Mouse (Mus musculus) urinary bladder, adult 18-20 months (tissue): ENCODE results near the gene Uprt.
A peak's percentile ranks its signal among the peaks of the same experiment; 100 is the strongest.

ENCODE experiments used
- DNase-seq, 2 experiments: peaks; one replicate each; pipeline ENCODE4 v3.0.0; 2022; ENCODE audit warnings: low spot score in 2 of 2, mixed read lengths in 2 of 2

The Uprt gene

DNA sequence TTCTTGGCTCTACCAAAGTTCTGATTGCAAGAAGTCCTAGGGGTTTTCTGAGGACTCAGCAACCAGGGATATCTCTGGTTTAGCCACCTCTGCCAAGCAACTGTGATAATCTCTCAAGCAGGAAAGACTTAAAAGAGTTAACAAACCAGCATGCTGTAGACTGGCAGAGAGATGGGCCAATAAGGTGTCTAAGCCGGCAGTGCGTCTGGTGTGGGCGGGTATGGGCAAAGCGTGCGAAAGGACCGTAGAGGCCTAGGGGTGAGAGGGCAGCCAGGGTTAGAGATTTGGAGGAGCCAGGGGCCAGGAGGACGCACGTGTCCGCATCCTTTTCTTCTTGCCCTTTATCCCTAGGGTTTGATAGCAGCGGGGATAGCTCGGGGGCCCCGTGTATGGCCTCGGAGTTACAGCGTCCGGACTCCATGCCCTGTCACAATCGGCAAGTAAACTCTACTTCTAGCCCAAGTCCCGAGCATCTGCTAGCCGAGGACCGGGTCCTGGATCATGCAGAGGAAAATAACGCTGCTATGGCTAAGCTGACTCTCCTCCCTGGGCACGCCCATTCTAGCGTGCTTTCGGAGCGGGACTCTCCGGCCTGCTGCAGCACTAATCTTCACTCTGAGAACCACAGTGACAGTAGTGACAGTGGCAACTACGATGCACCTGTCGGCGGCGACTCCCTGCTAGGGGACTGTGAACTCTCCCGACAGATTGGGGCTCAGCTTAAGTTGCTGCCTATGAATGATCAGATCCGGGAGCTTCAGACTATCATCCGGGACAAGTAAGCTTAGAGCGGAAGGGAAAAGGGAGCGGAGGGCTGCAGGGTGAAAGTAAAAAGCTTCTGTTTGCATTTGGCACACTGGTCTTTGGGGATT is at the start of gene Uprt:
Gene Uprt, plus strand, starts transcription at position 247 of the 872 bp plus-strand sequence.
- DNase-seq = peak; percentile 34 to 69

DNA sequence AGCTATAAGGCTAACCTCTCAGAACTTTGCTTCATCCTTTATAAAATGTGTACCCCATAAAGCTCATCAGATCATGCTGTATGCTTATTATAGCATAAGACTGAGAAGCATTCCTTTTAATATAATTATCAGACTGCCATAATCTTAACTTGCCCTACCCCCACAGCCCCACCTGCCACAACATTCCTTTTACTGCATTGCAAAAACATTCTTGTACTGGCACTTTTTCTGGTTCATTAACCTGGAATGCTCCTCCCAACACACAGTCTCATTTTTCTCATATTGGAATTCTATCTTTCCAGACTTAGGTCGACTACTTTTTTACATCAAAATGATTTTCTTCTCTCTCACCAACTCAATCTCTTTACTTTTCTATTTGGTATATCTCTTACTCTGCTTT is 49.2 kb upstream of the Uprt start:
- DNase-seq = no peak

DNA sequence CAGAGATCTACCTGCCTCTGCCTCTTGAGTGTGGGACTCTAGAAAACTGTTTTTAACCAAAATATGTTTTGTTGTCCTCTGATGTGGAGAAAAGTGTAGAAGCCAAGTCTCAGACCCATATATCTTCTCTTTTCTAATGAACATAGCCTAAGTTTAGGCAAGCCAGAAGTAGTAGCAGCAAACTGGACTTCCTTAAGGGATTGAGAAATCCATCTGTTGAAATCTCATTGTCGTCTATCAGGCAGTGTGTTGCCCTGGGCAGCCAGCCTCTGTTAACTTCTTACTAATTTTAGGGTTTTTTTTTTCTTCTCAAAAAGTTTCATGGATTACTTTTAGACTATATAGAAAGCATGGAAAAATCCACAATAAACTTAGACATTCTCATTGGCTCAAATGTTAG is 30.2 kb upstream of the Uprt start:
- DNase-seq = no peak

DNA sequence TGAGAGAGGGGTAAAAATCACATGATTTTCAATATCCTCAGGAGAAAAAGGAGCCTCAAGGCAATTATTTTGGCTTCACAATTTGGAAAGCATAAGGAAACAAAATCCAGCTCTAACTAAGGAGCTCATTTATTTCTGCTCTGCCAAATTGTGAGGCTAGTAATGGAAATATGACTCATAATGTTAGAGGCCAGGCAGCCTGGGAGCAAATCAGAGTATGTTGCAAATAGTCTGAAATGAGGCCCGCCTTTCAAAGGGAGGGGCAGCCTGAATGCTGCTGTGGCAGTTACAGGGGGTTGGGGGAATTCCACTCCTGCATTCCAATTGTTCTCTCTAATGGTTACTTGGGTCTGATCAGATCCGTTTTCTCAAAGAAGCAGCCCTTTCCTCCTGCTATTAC is 20.9 kb upstream of the Uprt start:
- DNase-seq = peak in 1 of 2 experiments; percentile 6

DNA sequence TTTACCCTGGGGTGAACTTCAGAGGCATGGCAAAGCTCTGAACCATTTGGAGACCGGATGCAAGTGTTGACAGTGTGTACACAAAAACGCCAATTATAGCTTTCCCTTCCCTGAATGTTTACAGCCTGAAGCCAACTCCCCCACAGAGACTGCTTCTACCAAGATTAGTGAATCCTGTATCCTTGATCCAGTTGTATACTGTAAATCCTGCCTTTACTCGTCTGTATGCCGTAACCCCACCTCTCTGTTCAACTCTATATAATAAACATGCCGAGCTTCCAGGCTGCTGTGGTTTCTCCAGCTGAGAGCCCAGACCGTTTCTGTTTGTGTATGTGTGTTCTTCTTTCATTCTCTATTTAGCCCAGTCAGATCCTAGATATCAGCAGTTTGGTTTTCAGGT is 18.2 kb upstream of the Uprt start:
- DNase-seq = no peak

DNA sequence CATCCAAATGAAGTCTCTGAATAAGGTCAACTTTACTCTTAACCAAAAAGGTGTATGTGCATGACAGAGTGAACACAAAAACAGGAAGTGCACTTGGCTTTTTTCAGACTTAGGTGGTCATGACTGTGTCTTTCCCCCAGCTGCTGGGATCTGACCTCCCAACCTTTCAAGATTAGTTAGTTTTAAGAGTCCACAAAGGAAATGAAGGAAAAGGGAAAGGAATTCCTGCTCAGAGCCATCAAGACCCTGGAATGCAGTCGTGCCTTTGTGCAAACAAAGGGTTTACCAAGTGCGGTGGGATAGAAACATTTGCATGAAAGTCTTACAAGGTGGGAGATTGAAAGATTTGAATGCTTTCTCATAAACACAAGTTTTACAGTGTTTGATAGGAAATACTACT is 4.6 kb upstream of the Uprt start:
- DNase-seq = no peak

DNA sequence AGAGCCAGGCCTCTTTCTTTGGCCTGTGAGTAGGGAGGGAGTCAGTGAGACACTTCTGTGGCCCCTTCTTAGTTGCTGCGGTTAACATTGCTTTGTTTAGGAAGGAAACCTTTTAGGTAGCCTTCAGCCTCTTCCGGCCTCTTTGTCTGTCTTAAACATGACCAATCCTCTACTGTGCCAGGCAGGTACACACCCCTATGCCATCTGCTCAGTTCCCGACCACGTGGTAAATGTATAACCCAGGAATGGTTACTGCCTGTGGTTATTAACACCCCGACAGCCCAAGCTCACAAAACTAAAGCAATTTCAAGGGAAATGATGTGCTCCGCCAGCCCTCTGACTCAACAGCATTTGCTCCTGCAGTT is 808 bp downstream of the Uprt start:
- DNase-seq = no peak

DNA sequence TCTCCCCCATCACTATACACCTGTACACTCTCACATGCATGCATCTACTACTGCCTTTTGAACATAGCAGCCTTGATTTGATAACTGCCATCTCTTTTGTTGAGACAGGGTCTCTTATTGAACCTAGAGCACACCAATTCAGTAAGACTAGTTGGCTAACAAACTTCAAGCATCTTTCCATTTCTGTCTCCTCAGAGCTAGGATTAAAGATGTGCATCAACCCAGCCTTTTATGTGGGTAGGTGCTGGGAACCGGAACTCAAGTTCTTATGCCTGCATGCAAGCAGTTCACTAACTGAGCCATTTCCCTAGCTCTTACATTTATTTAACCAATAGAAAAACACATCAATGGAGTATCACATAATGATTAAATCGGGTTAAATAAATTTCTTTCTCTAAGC is 3.0 kb downstream of the Uprt start:
- DNase-seq = no peak

DNA sequence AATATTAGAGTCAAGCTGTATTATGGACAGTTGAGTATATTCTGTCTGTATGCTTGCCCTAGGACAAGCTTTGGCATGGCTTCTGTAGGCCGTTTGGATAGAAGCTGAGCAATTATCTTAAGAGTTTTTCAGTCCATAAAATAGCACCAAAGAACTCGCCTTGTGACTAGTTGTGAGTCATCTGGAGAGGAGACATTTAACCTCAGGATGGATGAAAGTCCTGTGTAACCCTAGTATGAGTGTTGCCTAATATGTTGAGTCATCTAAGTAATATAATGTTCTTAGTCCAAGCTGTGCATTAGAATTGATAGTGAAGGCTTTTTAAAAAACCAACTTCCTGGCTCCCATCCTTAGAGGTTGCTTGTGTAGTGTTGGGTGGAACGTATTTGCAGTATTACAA is 5.4 kb downstream of the Uprt start:
- no peak for DNase-seq

DNA sequence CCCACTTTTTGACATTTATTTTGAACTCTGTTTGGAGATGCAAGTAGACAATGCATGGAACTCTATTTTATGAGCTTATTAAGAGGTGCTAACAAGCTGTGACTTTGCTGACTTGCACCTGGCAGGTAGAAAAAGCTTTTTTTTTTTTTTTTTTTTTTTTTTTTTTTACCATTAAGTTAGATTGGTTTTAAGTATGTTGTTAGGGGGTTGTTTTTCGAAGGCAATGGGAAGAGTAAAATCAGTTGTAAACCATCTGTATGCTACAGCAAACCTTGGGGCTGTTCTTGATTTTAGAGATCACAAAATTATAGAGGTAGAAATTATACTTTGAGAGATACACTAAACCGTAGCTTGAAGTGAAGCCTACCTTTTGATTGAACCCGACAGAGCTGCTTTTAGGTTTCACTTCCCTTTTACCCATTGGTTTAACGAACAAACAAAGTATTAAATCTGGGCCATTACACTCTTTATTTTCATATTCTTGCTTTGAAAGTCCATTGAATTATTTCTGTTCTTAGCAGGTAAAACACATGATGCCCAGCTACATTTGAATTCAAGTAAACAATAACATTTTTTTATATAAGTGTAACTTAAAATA is 6.4 kb downstream of the Uprt start:
- no peak for DNase-seq

DNA sequence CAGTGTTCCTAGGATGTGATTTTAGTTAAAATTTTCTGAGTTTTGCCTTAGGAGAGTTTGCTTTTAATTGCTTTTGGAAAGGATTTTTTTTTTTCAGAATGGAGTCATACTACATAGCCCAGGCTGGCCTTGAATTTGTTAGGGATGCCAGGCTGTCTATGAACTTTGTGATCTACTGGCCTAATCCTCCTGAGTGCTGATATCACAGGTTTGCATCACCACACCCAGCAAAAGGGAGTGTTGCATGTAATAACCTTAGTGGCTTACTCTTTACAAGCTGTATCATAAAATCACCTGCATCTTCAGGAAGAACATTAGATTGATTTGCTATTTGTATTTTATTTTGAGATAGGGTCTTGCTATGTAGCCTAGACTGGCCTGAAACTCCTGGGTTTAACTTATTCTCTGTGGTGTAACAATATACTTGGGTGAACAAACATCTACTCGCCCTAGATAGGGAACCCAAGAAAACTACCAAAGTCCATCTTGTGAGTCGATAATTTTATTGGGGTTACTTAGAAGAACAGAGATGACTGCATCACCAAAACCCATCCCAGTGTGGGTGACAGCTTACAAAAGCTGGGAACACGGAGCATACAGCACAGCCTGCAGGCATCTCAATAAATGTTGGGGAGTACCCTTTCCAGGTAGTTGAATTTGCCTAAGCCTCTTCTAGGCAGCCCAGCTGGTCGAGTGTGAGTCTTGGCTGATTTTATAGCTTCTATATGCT is 7.2 kb downstream of the Uprt start:
- DNase-seq = no peak

DNA sequence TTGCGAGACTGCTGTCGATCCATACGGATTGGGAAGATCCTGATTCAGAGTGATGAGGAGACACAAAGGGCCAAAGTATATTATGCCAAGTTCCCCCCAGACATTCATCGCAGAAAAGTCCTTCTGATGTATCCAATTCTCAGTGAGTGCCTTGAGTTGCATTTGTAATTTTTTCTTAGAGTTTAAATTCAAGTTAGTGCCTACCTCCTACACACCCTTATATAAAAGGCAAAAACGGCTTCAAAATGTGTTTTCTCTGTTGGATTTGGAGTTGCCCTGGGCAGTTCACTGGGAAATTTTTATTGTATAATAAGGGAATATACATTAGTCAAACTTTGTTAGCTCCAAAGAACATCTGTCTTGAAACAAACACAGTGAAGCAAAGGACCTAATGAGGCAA is 19.1 kb downstream of the Uprt start:
- no peak for DNase-seq

DNA sequence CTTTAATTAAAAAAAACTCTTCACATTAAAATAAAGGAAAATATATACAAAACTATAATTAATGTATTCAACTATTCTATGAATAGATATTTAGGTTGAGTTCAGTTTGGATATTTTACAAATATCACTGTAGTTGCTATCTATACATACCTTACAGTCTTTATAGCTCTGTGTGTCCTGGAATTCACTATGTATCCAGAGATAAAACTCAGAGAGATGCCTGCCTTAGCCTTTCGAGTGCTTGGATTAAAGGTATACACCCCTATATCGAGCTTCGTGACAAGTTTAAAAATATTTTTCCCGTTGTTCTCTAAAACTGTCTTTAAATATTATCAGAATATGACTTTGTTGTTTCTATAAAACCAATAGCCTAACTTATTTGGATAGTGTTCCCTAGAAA is 60.0 kb downstream of the Uprt start:
- DNase-seq = no peak

DNA sequence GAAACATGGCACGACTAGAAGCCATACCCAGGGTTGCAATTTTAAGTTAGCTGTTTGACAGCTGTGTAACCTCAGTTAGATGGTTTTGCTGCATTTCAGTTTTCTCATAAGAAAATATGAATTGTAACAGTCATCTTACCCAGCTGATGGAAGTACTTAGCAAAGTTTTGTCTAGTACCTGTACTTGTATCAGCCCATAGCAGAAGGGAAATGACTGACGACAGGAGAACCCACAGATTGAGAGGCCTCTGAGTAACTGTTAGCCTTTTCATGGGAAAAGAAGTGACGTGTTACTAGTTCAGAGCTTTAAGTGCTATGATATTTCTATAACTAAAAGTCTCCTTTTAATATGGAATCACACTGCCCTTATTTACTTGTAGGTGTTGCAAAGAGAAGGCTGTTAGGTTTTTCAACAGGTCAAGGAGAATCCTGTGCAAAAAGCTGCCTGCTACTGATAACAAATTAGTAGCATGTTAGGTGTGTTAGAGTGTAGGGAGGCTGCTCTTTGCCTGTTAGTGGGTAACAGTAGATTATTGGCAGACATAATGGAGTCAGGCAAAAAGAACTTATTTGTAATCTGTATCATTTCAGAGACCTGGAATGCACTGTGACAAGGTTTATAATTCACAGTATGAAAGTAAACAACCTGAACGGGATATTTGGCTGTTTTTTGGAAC is 61.4 kb downstream of the Uprt start:
- no peak for DNase-seq

DNA sequence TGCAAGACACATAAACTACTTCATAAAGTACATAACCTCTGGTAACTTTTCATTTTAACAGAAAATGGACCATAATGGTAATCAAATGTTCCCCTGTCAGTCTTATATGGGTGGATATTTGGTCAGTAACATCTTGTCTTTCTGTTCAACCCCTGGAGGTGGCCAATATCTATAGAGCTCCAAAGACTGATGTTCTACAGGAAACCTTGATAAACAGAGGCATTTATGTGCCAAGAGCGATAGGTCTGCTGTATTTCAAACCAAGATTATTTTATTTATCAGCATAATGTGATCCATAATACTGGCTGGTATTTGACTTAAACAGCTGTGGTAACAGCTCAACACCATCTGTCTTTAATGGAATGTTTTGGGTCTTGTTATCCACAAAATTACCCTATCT is 62.7 kb downstream of the Uprt start:
- DNase-seq = no peak
